Mouse (Mus musculus): ENCODE data around the gene Mageb2.
"Not testable (repeated sequence)": the region's sequence is repeated elsewhere in the genome, so short reads cannot be mapped to it uniquely, and the experiment has no call there.

- TF ChIP-seq CTCF (IDR thresholded peaks at IDR 0.05; ENCODE audit: low read depth, low read length); GATA1 (IDR thresholded peaks at IDR 0.05; ENCODE audit: borderline replicate concordance, low read length); GATA2 (IDR thresholded peaks at IDR 0.05; ENCODE audit: borderline replicate concordance, low read depth, low read length): not testable (repeated sequence)
These were observed at the start of gene Mageb2 for GRCm38 (mm10) chrX:91331390-91331789.
